Mouse (Mus musculus): ENCODE measurements around the gene Aldh16a1. TPM values are rescaled to one million over a fixed set of nuclear protein-coding genes. Genes with fewer than 3 reads are reported as not detected.
"Not testable (repeated sequence)": the region's sequence is repeated elsewhere in the genome, so short reads cannot be mapped to it uniquely, and the experiment has no call there.

Aldh16a1 gene
- polyA plus RNA-seq, 1 experiment from 2014 or later = 56.8 TPM

- H3K4me1 ChIP-seq = 0 out of 2 replicates have a peak, but pooled peaks cover 10% of the 10 kb centered on the region
- H3K4me2 ChIP-seq = no peak overlapping the region
- 4% methylated on average over 31 of the region's 31 CpGs for WGBS
- no peaks in the 10 kb centered on the region for H3K36me3 ChIP-seq
- H3K27me3 ChIP-seq = peaks cover 95% of the 10 kb centered on the region
- no peaks in the 10 kb centered on the region for H3K9me3 ChIP-seq
- no peak overlapping the region for H3K9ac ChIP-seq
- peak overlapping the region; percentile 9; the same call in 1 of the 2 replicates for H3K4me3 ChIP-seq
- ATAC-seq (ENCODE audit: borderline replicate concordance, extremely low read depth, low FRiP score, low TSS enrichment) = no peak
- no peak overlapping the region for H3K27ac ChIP-seq
These were observed 22.0 kb upstream of the Aldh16a1 start for GRCm38 (mm10) chr7:45176356-45176755.

GRCm38 (mm10) chr7:45175929-45176328, 21.5 kb upstream of the Aldh16a1 start:
- ATAC-seq (ENCODE audit: borderline replicate concordance, extremely low read depth, low FRiP score, low TSS enrichment) = no peak
- no peaks in the 10 kb centered on the region for H3K36me3 ChIP-seq
- H3K9me3 ChIP-seq = no peaks in the 10 kb centered on the region
- H3K4me3 ChIP-seq = peak overlapping the region; percentile 9; the same call in 1 of the 2 replicates
- no peak overlapping the region for H3K4me2 ChIP-seq
- H3K4me1 ChIP-seq = 0 out of 2 replicates have a peak, but pooled peaks cover 9% of the 10 kb centered on the region
- H3K9ac ChIP-seq = no peak overlapping the region
- WGBS = 2% methylated on average over 23 of the region's 23 CpGs
- H3K27ac ChIP-seq = no peak overlapping the region
- peaks cover 95% of the 10 kb centered on the region for H3K27me3 ChIP-seq

GRCm38 (mm10) chr7:45175398-45175797, 21.0 kb upstream of the Aldh16a1 start:
- no peaks in the 10 kb centered on the region for H3K36me3 ChIP-seq
- no peak for ATAC-seq (ENCODE audit: borderline replicate concordance, extremely low read depth, low FRiP score, low TSS enrichment)
- H3K9ac ChIP-seq = no peak overlapping the region
- peaks cover 94% of the 10 kb centered on the region for H3K27me3 ChIP-seq
- no peak overlapping the region for H3K27ac ChIP-seq
- 0 out of 2 replicates have a peak, but pooled peaks cover 9% of the 10 kb centered on the region for H3K4me1 ChIP-seq
- WGBS = 5% methylated on average over 13 of the region's 13 CpGs
- H3K4me3 ChIP-seq = no peak overlapping the region
- H3K4me2 ChIP-seq = no peak overlapping the region
- H3K9me3 ChIP-seq = no peaks in the 10 kb centered on the region

- ATAC-seq (ENCODE audit: borderline replicate concordance, extremely low read depth, low FRiP score, low TSS enrichment) = peak; percentile 44; the same call in 1 of the 2 replicates
- Histone ChIP-seq H3K4me3 (0 out of 2 replicates have a peak overlapping the region, but pooled peaks have one; percentile 9), H3K36me3 (no peaks in the 10 kb centered on the region), H3K27ac (no peak overlapping the region), H3K9me3 (peaks cover 2% of the 10 kb centered on the region; the same call in 1 of the 2 replicates), H3K4me2 (peak overlapping the region; percentile 23), H3K27me3 (peaks cover 94% of the 10 kb centered on the region), H3K9ac (no peak overlapping the region), H3K4me1 (0 out of 2 replicates have a peak, but pooled peaks cover 9% of the 10 kb centered on the region)
- 6% methylated on average over 25 of the region's 29 CpGs for WGBS
These were observed 20.3 kb upstream of the Aldh16a1 start for GRCm38 (mm10) chr7:45174567-45175280.

GRCm38 (mm10) chr7:45173772-45174171, 19.4 kb upstream of the Aldh16a1 start:
- 62% methylated on average over 1 of the region's 1 CpGs for WGBS
- ATAC-seq (ENCODE audit: borderline replicate concordance, extremely low read depth, low FRiP score, low TSS enrichment); H3K27ac ChIP-seq: not testable (repeated sequence)

GRCm38 (mm10) chr7:45172974-45173373, 18.6 kb upstream of the Aldh16a1 start:
- Histone ChIP-seq H3K27me3 (peaks cover 94% of the 10 kb centered on the region), H3K9ac (no peak overlapping the region), H3K4me3 (no peak overlapping the region), H3K4me1 (0 out of 2 replicates have a peak, but pooled peaks cover 9% of the 10 kb centered on the region), H3K4me2 (no peak overlapping the region), H3K27ac (no peak overlapping the region), H3K9me3 (peaks cover 6% of the 10 kb centered on the region; the same call in 1 of the 2 replicates), H3K36me3 (no peaks in the 10 kb centered on the region)
- WGBS = 60% methylated on average over 7 of the region's 7 CpGs
- no peak for ATAC-seq (ENCODE audit: borderline replicate concordance, extremely low read depth, low FRiP score, low TSS enrichment)

More at GRCm38 (mm10) chr7:45173772-45174171, 19.4 kb upstream of the Aldh16a1 start:
- not testable (repeated sequence) for H3K4me2 ChIP-seq, H3K9ac ChIP-seq, H3K9me3 ChIP-seq, H3K4me1 ChIP-seq, H3K4me3 ChIP-seq, H3K36me3 ChIP-seq
- peaks cover 94% of the 10 kb centered on the region for H3K27me3 ChIP-seq

- H3K27me3 ChIP-seq = peaks cover 94% of the 10 kb centered on the region
- no peak overlapping the region for H3K9ac ChIP-seq
- H3K4me1 ChIP-seq = no peaks in the 10 kb centered on the region
- no peak overlapping the region for H3K4me2 ChIP-seq
- WGBS = 90% methylated on average over 3 of the region's 3 CpGs
- ATAC-seq (ENCODE audit: borderline replicate concordance, extremely low read depth, low FRiP score, low TSS enrichment) = no peak
- peaks cover 6% of the 10 kb centered on the region; the same call in 1 of the 2 replicates for H3K9me3 ChIP-seq
- no peak overlapping the region for H3K4me3 ChIP-seq
- H3K36me3 ChIP-seq = no peaks in the 10 kb centered on the region
- H3K27ac ChIP-seq = no peak overlapping the region
These were observed 15.1 kb upstream of the Aldh16a1 start for GRCm38 (mm10) chr7:45169495-45169894.

GRCm38 (mm10) chr7:45168656-45169055, 14.3 kb upstream of the Aldh16a1 start:
- no peak for ATAC-seq (ENCODE audit: borderline replicate concordance, extremely low read depth, low FRiP score, low TSS enrichment)
- H3K9me3 ChIP-seq = peaks cover 6% of the 10 kb centered on the region; the same call in 1 of the 2 replicates
- peaks cover 94% of the 10 kb centered on the region for H3K27me3 ChIP-seq
- H3K4me1 ChIP-seq = peaks cover 6% of the 10 kb centered on the region
- H3K27ac ChIP-seq = no peak overlapping the region
- H3K4me3 ChIP-seq = no peak overlapping the region
- 7% methylated on average over 24 of the region's 24 CpGs for WGBS
- no peaks in the 10 kb centered on the region for H3K36me3 ChIP-seq
- H3K4me2 ChIP-seq = no peak overlapping the region
- no peak overlapping the region for H3K9ac ChIP-seq

GRCm38 (mm10) chr7:45167761-45168445, 13.5 kb upstream of the Aldh16a1 start:
- WGBS = 3% methylated on average over 19 of the region's 19 CpGs

GRCm38 (mm10) chr7:45166950-45167401, 12.6 kb upstream of the Aldh16a1 start:
- no peak for ATAC-seq (ENCODE audit: borderline replicate concordance, extremely low read depth, low FRiP score, low TSS enrichment)
- H3K4me2 ChIP-seq = no peak overlapping the region
- no peak overlapping the region for H3K27ac ChIP-seq
- H3K9me3 ChIP-seq = peaks cover 6% of the 10 kb centered on the region; the same call in 1 of the 2 replicates
- WGBS = 26% methylated on average over 10 of the region's 10 CpGs
- H3K27me3 ChIP-seq = peaks cover 95% of the 10 kb centered on the region
- H3K4me1 ChIP-seq = peaks cover 10% of the 10 kb centered on the region
- no peak overlapping the region for H3K9ac ChIP-seq
- no peak overlapping the region for H3K4me3 ChIP-seq
- H3K36me3 ChIP-seq = no peaks in the 10 kb centered on the region

More at GRCm38 (mm10) chr7:45167761-45168445, 13.5 kb upstream of the Aldh16a1 start:
- no peak for ATAC-seq (ENCODE audit: borderline replicate concordance, extremely low read depth, low FRiP score, low TSS enrichment)
- no peak overlapping the region for H3K9ac ChIP-seq
- H3K4me1 ChIP-seq = peaks cover 7% of the 10 kb centered on the region
- H3K4me3 ChIP-seq = no peak overlapping the region
- peaks cover 97% of the 10 kb centered on the region for H3K27me3 ChIP-seq
- no peak overlapping the region for H3K4me2 ChIP-seq
- peaks cover 6% of the 10 kb centered on the region; the same call in 1 of the 2 replicates for H3K9me3 ChIP-seq
- H3K36me3 ChIP-seq = no peaks in the 10 kb centered on the region
- no peak overlapping the region for H3K27ac ChIP-seq

GRCm38 (mm10) chr7:45165701-45166100, 11.3 kb upstream of the Aldh16a1 start:
- H3K36me3 ChIP-seq = no peaks in the 10 kb centered on the region
- H3K9ac ChIP-seq = no peak overlapping the region
- H3K4me1 ChIP-seq = peaks cover 10% of the 10 kb centered on the region
- no peak overlapping the region for H3K27ac ChIP-seq
- no peak overlapping the region for H3K4me3 ChIP-seq
- 44% methylated on average over 11 of the region's 11 CpGs for WGBS
- no peak for ATAC-seq (ENCODE audit: borderline replicate concordance, extremely low read depth, low FRiP score, low TSS enrichment)
- peaks cover 6% of the 10 kb centered on the region; the same call in 1 of the 2 replicates for H3K9me3 ChIP-seq
- H3K4me2 ChIP-seq = no peak overlapping the region
- H3K27me3 ChIP-seq = peaks cover 82% of the 10 kb centered on the region
